In genomic region chr4:147335691-147336367, GRCm38 (mm10) we compare ENCODE assay signal across 10 mouse cellular contexts. TPM values are rescaled to one million over a fixed set of nuclear protein-coding genes. Genes with fewer than 3 reads are reported as not detected.
DNase-seq lines count a peak whose midpoint lies in the region; ATAC-seq and TF ChIP-seq lines count a peak whose summit lies in the region.
"Not testable (repeated sequence)": the region's sequence is repeated elsewhere in the genome, so short reads cannot be mapped to it uniquely, and the experiment has no call there.
"Had no signal": no experiment of that assay in that cellular context is flagged by ENCODE, and none has a peak within 500 bp of the region (broad histone marks: within the 10 kb centered on the region; RNA-seq: fewer than 3 reads in every experiment).

No protein-coding gene starts in this region.

- not testable (repeated sequence) for H3K27ac ChIP-seq in forebrain, embryonic 11.5 days (ENCODE audit: low read depth, low read length); heart, embryonic 14.5 days (replicated peaks in 1 of 2; ENCODE audit: control insufficient read depth in 1 of 2, insufficient read depth in 1 of 2, low read depth in 2 of 2, low read length in 2 of 2); intestine, embryonic 14.5 days (ENCODE audit: low read depth); limb, embryonic 14.5 days (replicated peaks; ENCODE audit: low read depth, low read length); neural tube, embryonic 13.5 days (replicated peaks)

- H3K27me3 ChIP-seq in forebrain, embryonic 11.5 days (ENCODE audit: control insufficient read depth, insufficient read depth, low read length); heart, embryonic 14.5 days (ENCODE audit: control insufficient read depth, insufficient read depth, low read length); intestine, embryonic 14.5 days (replicated peaks; ENCODE audit: control insufficient read depth, insufficient read depth, low read length); limb, embryonic 14.5 days (ENCODE audit: control insufficient read depth, insufficient read depth, low read length); neural tube, embryonic 13.5 days: not testable (repeated sequence)

- peaks cover 43% of the 10 kb centered on the region for H3K9me3 ChIP-seq in forebrain, embryonic 11.5 days (ENCODE audit: control insufficient read depth, low read length)
- peaks cover 59% of the 10 kb centered on the region for H3K9me3 ChIP-seq in heart, embryonic 14.5 days (ENCODE audit: control insufficient read depth, low read length)
- peaks cover 54% of the 10 kb centered on the region for H3K9me3 ChIP-seq in intestine, embryonic 14.5 days (ENCODE audit: control insufficient read depth, low read length)
- peaks cover 57% of the 10 kb centered on the region for H3K9me3 ChIP-seq in limb, embryonic 14.5 days (ENCODE audit: control insufficient read depth, low read length)
- H3K9me3 ChIP-seq in neural tube, embryonic 13.5 days, result peaks cover 72% of the 10 kb centered on the region

- H3K9ac ChIP-seq in forebrain, embryonic 11.5 days (ENCODE audit: low read length); heart, embryonic 14.5 days (ENCODE audit: low read length); intestine, embryonic 14.5 days (ENCODE audit: low read length); limb, embryonic 14.5 days (ENCODE audit: low read depth, low read length, severe bottlenecking); neural tube, embryonic 13.5 days: not testable (repeated sequence)

- H3K4me2 ChIP-seq in forebrain, embryonic 11.5 days (ENCODE audit: low read depth, low read length, severe bottlenecking); heart, embryonic 14.5 days (ENCODE audit: low read length); intestine, embryonic 14.5 days (ENCODE audit: low read length); limb, embryonic 14.5 days (replicated peaks; ENCODE audit: low read depth, low read length, severe bottlenecking); neural tube, embryonic 13.5 days: not testable (repeated sequence)

- not testable (repeated sequence) for H3K36me3 ChIP-seq in forebrain, embryonic 11.5 days (ENCODE audit: control insufficient read depth, insufficient read depth, low read length); heart, embryonic 14.5 days (ENCODE audit: control insufficient read depth, insufficient read depth, low read length); intestine, embryonic 14.5 days (ENCODE audit: control insufficient read depth, insufficient read depth, low read length); limb, embryonic 14.5 days (ENCODE audit: control insufficient read depth, insufficient read depth, low read length); neural tube, embryonic 13.5 days

- DNase-seq in R1 (ENCODE audit: low read depth, low spot score), result peak; percentile 45
- peak; percentile 48 for DNase-seq in forebrain, embryonic 11.5 days (ENCODE audit: low spot score)
- DNase-seq in intestine, embryonic 14.5 days (ENCODE audit: low spot score); limb, embryonic 14.5 days (ENCODE audit: low spot score): not testable (repeated sequence)

- TF ChIP-seq POLR2A in limb, embryonic 14.5 days (IDR thresholded peaks at IDR 0.05; ENCODE audit: borderline replicate concordance, extremely low read depth, insufficient read depth, insufficient read length), result not testable (repeated sequence)

- 56% methylated on average over 1 of the region's 1 CpGs for WGBS in forebrain, embryonic 11.5 days
- 38% methylated on average over 1 of the region's 1 CpGs for WGBS in heart, embryonic 14.5 days
- 41% methylated on average over 1 of the region's 1 CpGs for WGBS in intestine, embryonic 14.5 days
- WGBS in limb, embryonic 14.5 days, result 46% methylated on average over 1 of the region's 1 CpGs
- WGBS in neural tube, embryonic 13.5 days, result 33% methylated on average over 1 of the region's 1 CpGs

- not testable (repeated sequence) for H3K4me1 ChIP-seq in forebrain, embryonic 11.5 days (replicated peaks; ENCODE audit: control insufficient read depth, insufficient read depth, low read length); heart, embryonic 14.5 days (ENCODE audit: control insufficient read depth in 2 of 2, insufficient read depth in 2 of 2, low read length in 2 of 2); intestine, embryonic 14.5 days (replicated peaks; ENCODE audit: control insufficient read depth, insufficient read depth, low read length); limb, embryonic 14.5 days (ENCODE audit: control insufficient read depth, insufficient read depth, low read length); neural tube, embryonic 13.5 days (replicated peaks)

- peak; percentile 63 for ATAC-seq in forebrain, embryonic 11.5 days (replicated peaks; ENCODE audit: low FRiP score)
- ATAC-seq in heart, embryonic 14.5 days (ENCODE audit: insufficient number of reproducible peaks, insufficient read depth, low FRiP score, low read depth), result peak; percentile 38; the same call in 1 of the 2 replicates
- peak; percentile 37; the same call in 1 of the 2 replicates for ATAC-seq in intestine, embryonic 14.5 days (replicated peaks; ENCODE audit: low FRiP score, low TSS enrichment, low read depth)
- peak; percentile 35 for ATAC-seq in limb, embryonic 14.5 days (ENCODE audit: low FRiP score, low read depth)
- peak; percentile 36 for ATAC-seq in megakaryocyte, adult 5-6 weeks (ENCODE audit: poor library complexity, severe bottlenecking)
- peak; percentile 43; the same call in 1 of the 2 replicates for ATAC-seq in neural tube, embryonic 13.5 days (ENCODE audit: low read depth)

- not testable (repeated sequence) for H3K4me3 ChIP-seq in forebrain, embryonic 11.5 days (ENCODE audit: low read depth, low read length); heart, embryonic 14.5 days (ENCODE audit: control insufficient read depth in 1 of 2, insufficient read depth in 1 of 2, low read depth in 1 of 2, low read length in 2 of 2); intestine, embryonic 14.5 days (ENCODE audit: low read depth, low read length); limb, embryonic 14.5 days (replicated peaks; ENCODE audit: low read length); neural tube, embryonic 13.5 days

RNA-seq across cellular contexts. Expression of gene Zfp978, which starts 25.3 kb away (rescaled TPM):
- polyA plus RNA-seq in forebrain, embryonic 11.5 days (2014; fragmentation: Nextera tagmentation; extraction: Ambion mirVana), result 0.20 TPM in 1 of 2 replicates, not detected in the other
- 0.19 TPM in 1 of 2 replicates, not detected in the other for polyA plus RNA-seq in heart, embryonic 14.5 days (2014; fragmentation: Nextera tagmentation; extraction: Ambion mirVana)
- not detected in 2 replicates for polyA plus RNA-seq in intestine, embryonic 14.5 days (2014; fragmentation: Nextera tagmentation; extraction: Ambion mirVana)
- not detected in 2 replicates for polyA plus RNA-seq in limb, embryonic 14.5 days (2012; rRNA removed)
- 0.23 TPM in 1 of 2 replicates, not detected in the other for polyA plus RNA-seq in limb, embryonic 14.5 days (2014; fragmentation: Nextera tagmentation; extraction: Ambion mirVana)
- total RNA-seq in megakaryocyte, adult 5-6 weeks (2015), result not detected in 2 replicates
- not detected in 2 replicates for total RNA-seq in megakaryocyte, adult 5-6 weeks (2017)
- polyA plus RNA-seq in neural tube, embryonic 13.5 days (2015; fragmentation: Nextera tagmentation; extraction: Ambion mirVana), result not detected in 2 replicates
- total RNA-seq: gastrocnemius, adult 18-20 months; left cerebral cortex, postnatal 25 days had no signal

RNA-seq across cellular contexts. Expression of gene Zfp988, which starts 30.4 kb away (rescaled TPM):
- 0.31 TPM in 1 of 2 replicates, not detected in the other for polyA plus RNA-seq in forebrain, embryonic 11.5 days (2014; fragmentation: Nextera tagmentation; extraction: Ambion mirVana)
- polyA plus RNA-seq in heart, embryonic 14.5 days (2014; fragmentation: Nextera tagmentation; extraction: Ambion mirVana), result not detected in 2 replicates
- 0.43 and 0.55 TPM in 2 replicates for polyA plus RNA-seq in intestine, embryonic 14.5 days (2014; fragmentation: Nextera tagmentation; extraction: Ambion mirVana)
- polyA plus RNA-seq in limb, embryonic 14.5 days (2012; rRNA removed), result 0.04 TPM in 1 of 2 replicates, not detected in the other
- 0.14 TPM in 1 of 2 replicates, not detected in the other for polyA plus RNA-seq in limb, embryonic 14.5 days (2014; fragmentation: Nextera tagmentation; extraction: Ambion mirVana)
- 0.07 TPM in 1 of 2 replicates, not detected in the other for total RNA-seq in megakaryocyte, adult 5-6 weeks (2015)
- 0.33 TPM in 1 of 2 replicates, not detected in the other for total RNA-seq in megakaryocyte, adult 5-6 weeks (2017)
- polyA plus RNA-seq in neural tube, embryonic 13.5 days (2015; fragmentation: Nextera tagmentation; extraction: Ambion mirVana), result 0.20 TPM in 1 of 2 replicates, not detected in the other
- total RNA-seq: gastrocnemius, adult 18-20 months; heart, postnatal 14 days had no signal
